9 mouse cellular contexts compared by ENCODE assay signal in the genomic region with DNA sequence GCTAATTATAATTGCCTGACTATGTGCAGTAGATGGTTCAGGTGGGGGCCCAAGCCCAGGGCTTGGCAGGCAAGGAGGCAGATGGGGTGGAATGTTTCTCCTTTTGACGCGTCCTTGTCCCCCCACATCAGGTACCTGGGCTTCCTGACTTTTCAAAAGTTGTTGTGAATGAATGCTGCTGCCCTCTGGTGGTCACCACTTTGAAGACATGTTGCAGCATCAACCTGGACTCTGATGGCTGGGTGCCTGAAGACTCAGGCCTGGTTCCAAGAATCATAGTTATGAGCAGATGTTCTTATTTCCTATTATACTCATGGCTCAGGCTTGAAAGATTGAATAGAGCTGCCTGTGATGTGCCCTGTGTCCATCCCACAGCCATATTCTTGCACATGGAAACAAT.
DNase-seq lines count a peak whose midpoint lies in the region; TF ChIP-seq lines count a peak whose summit lies in the region.
"Had no signal": no experiment of that assay in that cellular context is flagged by ENCODE, and none has a peak within 500 bp of the region (broad histone marks: within the 10 kb centered on the region; RNA-seq: fewer than 3 reads in every experiment).

No protein-coding gene starts in this region.

- peak; percentile 30 for DNase-seq in gastrocnemius, postnatal 10 days
- DNase-seq in gastrocnemius, postnatal 36 days = no peak
- peak; percentile 38 for DNase-seq in urinary bladder, postnatal 14 days (ENCODE audit: low spot score)
- no peak for DNase-seq in urinary bladder, adult 2 months (ENCODE audit: low spot score)
- DNase-seq in cerebellum, postnatal 14 days = peak; percentile 32 to 65
- DNase-seq in left cerebral cortex, adult 2 months (ENCODE audit: extremely low spot score in 1 of 2, low spot score in 2 of 2) = no peak
- peak; percentile 14 to 17 for DNase-seq in right cerebral cortex, adult 2 months (ENCODE audit: low spot score in 2 of 2)
- DNase-seq in spleen, adult 12 weeks (ENCODE audit: low spot score) = no peak

- intact Hi-C loops in gastrocnemius, postnatal 36 days (cut with DNase I) = no loop called here
- intact Hi-C loops in left cerebral cortex, adult 2 months (cut with DNase I) = no loop called here

- no peak overlapping the region for H3K27ac ChIP-seq in left cerebral cortex, adult 2 months
- H3K27ac ChIP-seq: neural tube, embryonic 13.5 days had no signal

- no peak overlapping the region for H3K4me3 ChIP-seq in left cerebral cortex, adult 2 months
- H3K4me3 ChIP-seq: neural tube, embryonic 13.5 days had no signal

- peak; percentile 49 for TF ChIP-seq CTCF in left cerebral cortex, adult 2 months (IDR thresholded peaks at IDR 0.05)

Comparison
In these comparisons a context has a peak if more than half of its experiments do, and no peak if none do; other contexts are left out.
1. DNase-seq: peak in gastrocnemius, postnatal 10 days (single experiment), urinary bladder, postnatal 14 days (single experiment), cerebellum, postnatal 14 days (2 of 2) and right cerebral cortex, adult 2 months (2 of 2); none in gastrocnemius, postnatal 36 days (0 of 2), urinary bladder, adult 2 months (single experiment), left cerebral cortex, adult 2 months (0 of 2) and spleen, adult 12 weeks (single experiment).